Mouse (Mus musculus): ENCODE results near the gene Adipor1. TPM values are rescaled to one million over a fixed set of nuclear protein-coding genes. Genes with fewer than 3 reads are reported as not detected.
A peak's percentile ranks its signal among the peaks of the same experiment; 100 is the strongest.

The Adipor1 gene
- polyA plus RNA-seq, 1 experiment from 2014 or later = 84.4 TPM

DNA sequence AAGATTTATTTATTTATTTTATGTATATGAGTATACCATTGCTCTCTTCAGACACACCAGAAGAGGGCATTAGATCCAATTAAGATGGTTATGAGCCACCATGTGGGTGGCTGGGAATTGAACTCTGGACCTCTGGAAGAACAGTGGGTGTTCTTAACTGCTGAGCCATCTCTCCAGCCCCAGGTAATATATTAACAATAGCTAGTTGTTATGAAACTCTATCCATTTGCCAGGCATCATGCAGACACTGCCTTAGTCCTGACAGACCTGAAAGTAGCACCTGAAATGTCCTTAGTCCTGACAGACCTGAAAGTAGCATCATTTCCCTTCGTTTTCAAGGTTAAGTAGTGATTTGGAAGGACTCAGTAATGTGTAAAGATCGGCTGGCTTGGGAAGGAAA lies 1.1 kb upstream of the Adipor1 start:
- peak overlapping the region; percentile 97 for H3K27ac ChIP-seq (replicated peaks)
- ATAC-seq (ENCODE audit: low FRiP score, low TSS enrichment) = no peak
- no peak for TF ChIP-seq CTCF (IDR thresholded peaks at IDR 0.05; ENCODE audit: low read depth)
- TF ChIP-seq EP300 (optimal IDR thresholded peaks at IDR 0.05) = no peak
- H3K4me1 ChIP-seq (replicated peaks; ENCODE audit: control insufficient read depth, insufficient read depth) = peaks cover 8% of the 10 kb centered on the region
- WGBS = 36% methylated on average over 2 of the region's 2 CpGs
- H3K36me3 ChIP-seq (ENCODE audit: control insufficient read depth, insufficient read depth, low read length) = 0 out of 2 replicates have a peak, but pooled peaks cover 7% of the 10 kb centered on the region
- H3K9ac ChIP-seq (ENCODE audit: low read length) = no peak overlapping the region
- no peaks in the 10 kb centered on the region for H3K9me3 ChIP-seq (ENCODE audit: control insufficient read depth, low read length)
- H3K4me2 ChIP-seq (replicated peaks; ENCODE audit: low read depth) = no peak overlapping the region; the same call in 1 of the 2 replicates
- H3K27me3 ChIP-seq (ENCODE audit: control insufficient read depth, insufficient read depth, low read length) = no peaks in the 10 kb centered on the region
- no peak overlapping the region for H3K4me3 ChIP-seq (ENCODE audit: low read depth, low read length)
- DNase-seq (ENCODE audit: low spot score) = no peak

DNA sequence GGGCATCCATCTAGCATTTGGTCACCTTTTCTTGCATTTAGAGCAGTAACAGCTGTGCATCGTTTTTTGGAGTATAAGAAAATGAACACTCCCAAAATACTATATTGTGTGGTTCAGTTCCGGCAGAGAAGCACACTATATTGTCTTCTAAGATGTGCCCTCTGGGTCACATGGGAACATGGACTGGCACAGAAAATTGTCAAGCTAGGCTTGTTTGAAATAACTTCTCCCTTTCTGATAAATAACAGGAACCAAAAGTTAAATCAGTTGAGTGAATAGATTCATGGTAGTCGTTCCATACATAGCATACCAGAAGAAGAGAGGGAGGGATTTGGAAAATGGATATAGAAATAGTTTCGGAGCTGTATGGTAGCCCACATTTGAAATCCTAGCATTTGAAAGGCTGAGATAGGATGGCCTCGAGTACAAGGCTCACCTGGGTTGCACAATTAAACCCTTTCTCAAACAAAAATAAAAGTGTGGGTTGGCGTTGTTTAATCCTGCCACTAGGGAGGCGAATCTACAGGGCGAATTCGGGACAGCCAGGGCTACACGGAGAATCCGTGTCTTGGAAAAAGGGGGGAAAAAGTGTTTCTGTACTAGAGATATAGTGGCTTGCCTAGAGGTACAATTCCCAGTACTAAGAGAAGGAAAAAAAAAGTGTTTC lies 544 bp upstream of the Adipor1 start:
- TF ChIP-seq CTCF (IDR thresholded peaks at IDR 0.05; ENCODE audit: low read depth) = peak; percentile 63
- TF ChIP-seq EP300 (optimal IDR thresholded peaks at IDR 0.05) = no peak
- H3K4me2 ChIP-seq (replicated peaks; ENCODE audit: low read depth) = peak overlapping the region; percentile 65
- 9% methylated on average over 11 of the region's 11 CpGs for WGBS
- ATAC-seq (ENCODE audit: low FRiP score, low TSS enrichment) (peak; percentile 43), DNase-seq (ENCODE audit: low spot score) (no peak)
- 0 out of 2 replicates have a peak, but pooled peaks cover 5% of the 10 kb centered on the region for H3K36me3 ChIP-seq (ENCODE audit: control insufficient read depth, insufficient read depth, low read length)
- H3K9me3 ChIP-seq (ENCODE audit: control insufficient read depth, low read length) = no peaks in the 10 kb centered on the region
- H3K9ac ChIP-seq (ENCODE audit: low read length) = peak overlapping the region; percentile 95
- peaks cover 9% of the 10 kb centered on the region for H3K4me1 ChIP-seq (replicated peaks; ENCODE audit: control insufficient read depth, insufficient read depth)
- H3K4me3 ChIP-seq (ENCODE audit: low read depth, low read length) = peak overlapping the region; percentile 92
- peak overlapping the region; percentile 97 for H3K27ac ChIP-seq (replicated peaks)
- H3K27me3 ChIP-seq (ENCODE audit: control insufficient read depth, insufficient read depth, low read length) = no peaks in the 10 kb centered on the region

DNA sequence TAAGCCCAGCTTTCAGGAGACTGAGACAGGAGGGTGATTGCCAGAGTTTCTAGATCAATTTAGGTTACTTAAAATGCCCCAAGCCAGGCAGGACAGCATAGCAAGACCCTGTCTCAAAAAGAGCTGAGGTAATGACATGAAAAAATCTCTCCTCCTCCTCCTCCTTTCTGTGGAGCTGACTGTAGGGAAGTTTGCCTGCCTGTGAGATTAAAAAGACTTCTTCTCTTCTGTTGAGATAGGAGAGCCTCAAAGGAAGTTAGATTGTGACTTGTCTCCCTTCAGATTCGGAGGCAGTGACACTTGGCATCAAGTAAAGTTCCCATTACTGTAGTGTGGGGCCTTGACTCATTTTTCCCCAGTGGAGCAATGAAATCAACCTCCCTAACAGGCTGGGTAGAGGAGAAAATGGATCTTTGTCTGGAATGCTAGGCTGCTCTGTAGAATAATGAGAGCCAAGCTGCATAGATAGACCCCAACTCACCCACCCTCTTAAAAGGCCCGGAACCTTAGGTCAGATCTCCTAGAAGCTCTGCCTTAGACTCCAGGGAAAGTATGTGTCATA lies 3.3 kb downstream of the Adipor1 start:
- Histone ChIP-seq H3K4me2 (replicated peaks; ENCODE audit: low read depth) (no peak overlapping the region), H3K4me1 (replicated peaks; ENCODE audit: control insufficient read depth, insufficient read depth) (peaks cover 9% of the 10 kb centered on the region), H3K9me3 (ENCODE audit: control insufficient read depth, low read length) (no peaks in the 10 kb centered on the region), H3K27ac (replicated peaks) (peak overlapping the region; percentile 13; the same call in 1 of the 2 replicates), H3K9ac (ENCODE audit: low read length) (no peak overlapping the region), H3K27me3 (ENCODE audit: control insufficient read depth, insufficient read depth, low read length) (no peaks in the 10 kb centered on the region), H3K36me3 (ENCODE audit: control insufficient read depth, insufficient read depth, low read length) (peaks cover 3% of the 10 kb centered on the region; the same call in 1 of the 2 replicates), H3K4me3 (ENCODE audit: low read depth, low read length) (no peak overlapping the region)
- no peak for TF ChIP-seq EP300 (optimal IDR thresholded peaks at IDR 0.05)
- TF ChIP-seq CTCF (IDR thresholded peaks at IDR 0.05; ENCODE audit: low read depth) = no peak
- no peak for ATAC-seq (ENCODE audit: low FRiP score, low TSS enrichment)
- DNase-seq (ENCODE audit: low spot score) = no peak
- WGBS = 51% methylated on average over 2 of the region's 2 CpGs

DNA sequence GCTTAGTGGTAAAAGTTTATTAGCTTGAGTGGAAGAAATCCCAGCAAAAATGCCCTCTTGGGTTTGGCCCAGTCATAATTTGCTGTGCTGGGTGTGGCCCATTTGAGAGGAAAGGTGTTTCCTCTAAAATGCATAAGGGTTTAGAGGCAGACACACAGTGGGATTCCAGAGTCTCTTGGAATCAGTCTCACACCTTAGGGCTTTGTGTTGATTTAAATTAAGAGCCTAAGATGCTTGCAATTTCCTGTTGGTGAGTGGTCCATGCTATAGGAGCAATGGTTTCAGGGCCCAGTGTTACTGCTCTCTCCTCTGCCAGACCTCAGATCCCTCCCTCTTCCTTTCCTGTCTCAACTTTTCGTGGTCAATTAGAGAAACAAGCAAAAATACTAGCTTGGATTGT lies 4.0 kb downstream of the Adipor1 start:
- Histone ChIP-seq H3K4me1 (replicated peaks; ENCODE audit: control insufficient read depth, insufficient read depth) (peaks cover 8% of the 10 kb centered on the region), H3K4me2 (replicated peaks; ENCODE audit: low read depth) (peak overlapping the region; percentile 15; the same call in 1 of the 2 replicates)
- TF ChIP-seq CTCF (IDR thresholded peaks at IDR 0.05; ENCODE audit: low read depth) (no peak), EP300 (optimal IDR thresholded peaks at IDR 0.05) (no peak)

DNA sequence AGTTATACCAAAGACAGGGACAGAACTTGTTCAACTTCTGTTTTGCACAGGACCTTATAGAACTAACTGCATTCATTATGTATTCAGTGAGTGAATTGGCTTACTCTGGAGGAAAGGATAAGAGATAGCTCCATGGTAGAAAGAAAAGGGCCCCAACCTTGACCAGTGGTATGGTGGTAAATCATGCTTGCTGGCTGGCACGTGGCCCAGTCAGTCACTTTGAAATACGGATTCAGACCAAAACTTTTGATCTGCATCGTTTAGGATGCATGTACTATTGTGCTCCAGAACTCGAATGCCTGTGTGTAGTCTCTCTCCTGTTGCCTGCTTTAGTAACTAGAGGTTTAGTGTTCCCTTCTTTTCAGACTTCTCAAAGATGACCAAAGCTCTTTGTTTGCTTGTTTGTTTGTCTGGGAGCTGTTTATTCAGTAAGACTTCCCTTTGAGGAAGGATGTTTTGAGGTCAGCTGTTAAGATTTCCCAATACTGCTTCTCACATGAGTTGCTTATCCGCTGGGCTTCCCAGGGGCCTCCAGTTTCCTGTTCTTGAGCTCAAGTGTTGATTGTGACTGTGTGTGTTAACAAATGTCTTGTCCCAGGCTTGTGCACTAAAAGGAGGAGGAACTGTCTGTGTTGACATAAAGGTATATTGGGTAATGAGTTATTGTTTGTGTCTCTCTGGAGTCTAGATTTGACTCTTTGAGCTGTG lies 4.7 kb downstream of the Adipor1 start:
- WGBS = 31% methylated on average over 5 of the region's 5 CpGs
- DNase-seq (ENCODE audit: low spot score) (no peak), ATAC-seq (ENCODE audit: low FRiP score, low TSS enrichment) (no peak)
- no peak overlapping the region for H3K4me3 ChIP-seq (ENCODE audit: low read depth, low read length)
- peaks cover 4% of the 10 kb centered on the region for H3K4me1 ChIP-seq (replicated peaks; ENCODE audit: control insufficient read depth, insufficient read depth)
- no peaks in the 10 kb centered on the region for H3K27me3 ChIP-seq (ENCODE audit: control insufficient read depth, insufficient read depth, low read length)
- H3K4me2 ChIP-seq (replicated peaks; ENCODE audit: low read depth) = peak overlapping the region; percentile 15; the same call in 1 of the 2 replicates
- TF ChIP-seq EP300 (optimal IDR thresholded peaks at IDR 0.05) = no peak
- no peak for TF ChIP-seq CTCF (IDR thresholded peaks at IDR 0.05; ENCODE audit: low read depth)
- H3K9ac ChIP-seq (ENCODE audit: low read length) = no peak overlapping the region
- peaks cover 16% of the 10 kb centered on the region for H3K36me3 ChIP-seq (ENCODE audit: control insufficient read depth, insufficient read depth, low read length)
- H3K27ac ChIP-seq (replicated peaks) = peak overlapping the region; percentile 67
- H3K9me3 ChIP-seq (ENCODE audit: control insufficient read depth, low read length) = no peaks in the 10 kb centered on the region

More for the DNA sequence above, 4.0 kb downstream of the Adipor1 start:
- no peak overlapping the region for H3K9ac ChIP-seq (ENCODE audit: low read length)
- 41% methylated on average over 1 of the region's 1 CpGs for WGBS
- no peak overlapping the region for H3K4me3 ChIP-seq (ENCODE audit: low read depth, low read length)
- DNase-seq (ENCODE audit: low spot score) = no peak
- no peak for ATAC-seq (ENCODE audit: low FRiP score, low TSS enrichment)
- peaks cover 9% of the 10 kb centered on the region; the same call in 1 of the 2 replicates for H3K36me3 ChIP-seq (ENCODE audit: control insufficient read depth, insufficient read depth, low read length)
- peak overlapping the region; percentile 67 for H3K27ac ChIP-seq (replicated peaks)
- no peaks in the 10 kb centered on the region for H3K9me3 ChIP-seq (ENCODE audit: control insufficient read depth, low read length)
- H3K27me3 ChIP-seq (ENCODE audit: control insufficient read depth, insufficient read depth, low read length) = no peaks in the 10 kb centered on the region
